Mouse (Mus musculus): ENCODE measurements around the gene Nfe2l1.

- TF ChIP-seq CTCF (IDR thresholded peaks at IDR 0.05; ENCODE audit: low read depth) = no peak
- TF ChIP-seq EP300 (IDR thresholded peaks at IDR 0.05; ENCODE audit: low read depth) = no peak
Measured at GRCm38 (mm10) chr11:96878715-96879114, 48.9 kb upstream of the Nfe2l1 start.

All from liver, postnatal 0 days (tissue).